Mouse (Mus musculus): ENCODE measurements around the gene Bcat2. TPM values are rescaled to one million over a fixed set of nuclear protein-coding genes. Genes with fewer than 3 reads are reported as not detected.

The Bcat2 gene
- 19.6 and 20.1 TPM in 2 replicates for polyA plus RNA-seq (2014; fragmentation: Nextera tagmentation; extraction: Ambion mirVana)

GRCm38 (mm10) chr7:45570103-45570741 is at the start of gene Bcat2:
Gene Bcat2, plus strand, starts transcription at chr7:45570153.
- Histone ChIP-seq H3K36me3 (ENCODE audit: control insufficient read depth, insufficient read depth, low read length) (no peaks in the 10 kb centered on the region), H3K4me1 (ENCODE audit: control insufficient read depth, insufficient read depth, low read length) (peaks cover 9% of the 10 kb centered on the region; the same call in 1 of the 2 replicates), H3K27ac (ENCODE audit: low read depth, low read length) (peak within 1 kb of the TSS; percentile 81), H3K9ac (ENCODE audit: low read length) (peak within 1 kb of the TSS; percentile 93), H3K4me2 (ENCODE audit: low read length) (peak within 1 kb of the TSS; percentile 72), H3K4me3 (ENCODE audit: low read depth, low read length) (peak within 1 kb of the TSS; percentile 62), H3K9me3 (replicated peaks; ENCODE audit: control insufficient read depth, low read length) (no peaks in the 10 kb centered on the region), H3K27me3 (replicated peaks; ENCODE audit: control insufficient read depth, insufficient read depth, low read length) (no peaks in the 10 kb centered on the region)
- ATAC-seq (peak; percentile 74), DNase-seq (ENCODE audit: low spot score) (peak; percentile 75)
- WGBS, result under 1% methylated on average over 42 of the region's 42 CpGs

- ATAC-seq (no peak), DNase-seq (ENCODE audit: low spot score) (no peak)
- 95% methylated on average over 7 of the region's 7 CpGs for WGBS
- Histone ChIP-seq H3K9me3 (replicated peaks; ENCODE audit: control insufficient read depth, low read length) (no peaks in the 10 kb centered on the region), H3K27ac (ENCODE audit: low read depth, low read length) (no peak overlapping the region), H3K4me2 (ENCODE audit: low read length) (no peak overlapping the region), H3K9ac (ENCODE audit: low read length) (no peak overlapping the region), H3K27me3 (replicated peaks; ENCODE audit: control insufficient read depth, insufficient read depth, low read length) (no peaks in the 10 kb centered on the region), H3K4me3 (ENCODE audit: low read depth, low read length) (no peak overlapping the region), H3K36me3 (ENCODE audit: control insufficient read depth, insufficient read depth, low read length) (no peaks in the 10 kb centered on the region), H3K4me1 (ENCODE audit: control insufficient read depth, insufficient read depth, low read length) (peaks cover 6% of the 10 kb centered on the region)
These were observed 49.3 kb upstream of the Bcat2 start for GRCm38 (mm10) chr7:45520605-45521004.

GRCm38 (mm10) chr7:45521728-45522184 is 48.2 kb upstream of the Bcat2 start:
- Histone ChIP-seq H3K9ac (ENCODE audit: low read length) (peak overlapping the region; percentile 66), H3K9me3 (replicated peaks; ENCODE audit: control insufficient read depth, low read length) (no peaks in the 10 kb centered on the region), H3K27ac (ENCODE audit: low read depth, low read length) (peak overlapping the region; percentile 77), H3K4me2 (ENCODE audit: low read length) (peak overlapping the region; percentile 49), H3K4me1 (ENCODE audit: control insufficient read depth, insufficient read depth, low read length) (peaks cover 6% of the 10 kb centered on the region), H3K4me3 (ENCODE audit: low read depth, low read length) (peak overlapping the region; percentile 43), H3K27me3 (replicated peaks; ENCODE audit: control insufficient read depth, insufficient read depth, low read length) (no peaks in the 10 kb centered on the region), H3K36me3 (ENCODE audit: control insufficient read depth, insufficient read depth, low read length) (no peaks in the 10 kb centered on the region)
- peak; percentile 88 for ATAC-seq
- DNase-seq (ENCODE audit: low spot score), result peak; percentile 98
- under 1% methylated on average over 28 of the region's 28 CpGs for WGBS

- no peaks in the 10 kb centered on the region for H3K27me3 ChIP-seq (replicated peaks; ENCODE audit: control insufficient read depth, insufficient read depth, low read length)
- H3K9me3 ChIP-seq (replicated peaks; ENCODE audit: control insufficient read depth, low read length), result no peaks in the 10 kb centered on the region
- ATAC-seq (no peak), DNase-seq (ENCODE audit: low spot score) (no peak)
- H3K4me2 ChIP-seq (ENCODE audit: low read length), result peak overlapping the region; percentile 49
- H3K27ac ChIP-seq (ENCODE audit: low read depth, low read length), result no peak overlapping the region
- WGBS, result 54% methylated on average over 16 of the region's 16 CpGs
- peaks cover 6% of the 10 kb centered on the region for H3K4me1 ChIP-seq (ENCODE audit: control insufficient read depth, insufficient read depth, low read length)
- H3K9ac ChIP-seq (ENCODE audit: low read length), result peak overlapping the region; percentile 66
- H3K36me3 ChIP-seq (ENCODE audit: control insufficient read depth, insufficient read depth, low read length), result no peaks in the 10 kb centered on the region
- peak overlapping the region; percentile 43 for H3K4me3 ChIP-seq (ENCODE audit: low read depth, low read length)
These were observed 47.7 kb upstream of the Bcat2 start for GRCm38 (mm10) chr7:45522194-45522752.

GRCm38 (mm10) chr7:45522957-45523676 is 46.8 kb upstream of the Bcat2 start:
- DNase-seq (ENCODE audit: low spot score) (no peak), ATAC-seq (no peak)
- H3K4me2 ChIP-seq (ENCODE audit: low read length), result no peak overlapping the region
- no peaks in the 10 kb centered on the region for H3K36me3 ChIP-seq (ENCODE audit: control insufficient read depth, insufficient read depth, low read length)
- no peak overlapping the region for H3K9ac ChIP-seq (ENCODE audit: low read length)
- H3K4me3 ChIP-seq (ENCODE audit: low read depth, low read length), result no peak overlapping the region
- H3K4me1 ChIP-seq (ENCODE audit: control insufficient read depth, insufficient read depth, low read length), result peaks cover 6% of the 10 kb centered on the region
- no peaks in the 10 kb centered on the region for H3K9me3 ChIP-seq (replicated peaks; ENCODE audit: control insufficient read depth, low read length)
- no peaks in the 10 kb centered on the region for H3K27me3 ChIP-seq (replicated peaks; ENCODE audit: control insufficient read depth, insufficient read depth, low read length)
- WGBS, result 77% methylated on average over 18 of the region's 18 CpGs
- no peak overlapping the region for H3K27ac ChIP-seq (ENCODE audit: low read depth, low read length)

GRCm38 (mm10) chr7:45523678-45524170 is 46.2 kb upstream of the Bcat2 start:
- 90% methylated on average over 12 of the region's 13 CpGs for WGBS
- H3K27me3 ChIP-seq (replicated peaks; ENCODE audit: control insufficient read depth, insufficient read depth, low read length), result no peaks in the 10 kb centered on the region
- H3K4me3 ChIP-seq (ENCODE audit: low read depth, low read length), result no peak overlapping the region
- H3K27ac ChIP-seq (ENCODE audit: low read depth, low read length), result no peak overlapping the region
- H3K9ac ChIP-seq (ENCODE audit: low read length), result no peak overlapping the region
- DNase-seq (ENCODE audit: low spot score) (no peak), ATAC-seq (no peak)
- peaks cover 6% of the 10 kb centered on the region for H3K4me1 ChIP-seq (ENCODE audit: control insufficient read depth, insufficient read depth, low read length)
- no peaks in the 10 kb centered on the region for H3K36me3 ChIP-seq (ENCODE audit: control insufficient read depth, insufficient read depth, low read length)
- H3K4me2 ChIP-seq (ENCODE audit: low read length), result no peak overlapping the region
- H3K9me3 ChIP-seq (replicated peaks; ENCODE audit: control insufficient read depth, low read length), result no peaks in the 10 kb centered on the region

- DNase-seq (ENCODE audit: low spot score), result no peak
- ATAC-seq, result 0 out of 2 replicates have a peak, but pooled peaks have one; percentile 2
- peaks cover 6% of the 10 kb centered on the region for H3K4me1 ChIP-seq (ENCODE audit: control insufficient read depth, insufficient read depth, low read length)
- H3K9ac ChIP-seq (ENCODE audit: low read length), result peak overlapping the region; percentile 82
- no peak overlapping the region for H3K27ac ChIP-seq (ENCODE audit: low read depth, low read length)
- no peaks in the 10 kb centered on the region for H3K9me3 ChIP-seq (replicated peaks; ENCODE audit: control insufficient read depth, low read length)
- H3K4me2 ChIP-seq (ENCODE audit: low read length), result peak overlapping the region; percentile 95
- no peaks in the 10 kb centered on the region for H3K36me3 ChIP-seq (ENCODE audit: control insufficient read depth, insufficient read depth, low read length)
- H3K27me3 ChIP-seq (replicated peaks; ENCODE audit: control insufficient read depth, insufficient read depth, low read length), result no peaks in the 10 kb centered on the region
- 37% methylated on average over 12 of the region's 12 CpGs for WGBS
- H3K4me3 ChIP-seq (ENCODE audit: low read depth, low read length), result peak overlapping the region; percentile 67
These were observed 44.9 kb upstream of the Bcat2 start for GRCm38 (mm10) chr7:45524841-45525621.

- H3K4me3 ChIP-seq (ENCODE audit: low read depth, low read length), result peak within 1 kb of the TSS; percentile 67
- no peaks in the 10 kb centered on the region for H3K36me3 ChIP-seq (ENCODE audit: control insufficient read depth, insufficient read depth, low read length)
- H3K27ac ChIP-seq (ENCODE audit: low read depth, low read length), result peak within 1 kb of the TSS; percentile 55
- H3K9ac ChIP-seq (ENCODE audit: low read length), result peak within 1 kb of the TSS; percentile 82
- no peaks in the 10 kb centered on the region for H3K9me3 ChIP-seq (replicated peaks; ENCODE audit: control insufficient read depth, low read length)
- DNase-seq (ENCODE audit: low spot score) (peak; percentile 92), ATAC-seq (peak; percentile 70)
- H3K4me1 ChIP-seq (ENCODE audit: control insufficient read depth, insufficient read depth, low read length), result peaks cover 6% of the 10 kb centered on the region
- WGBS, result under 1% methylated on average over 54 of the region's 54 CpGs
- peak within 1 kb of the TSS; percentile 95 for H3K4me2 ChIP-seq (ENCODE audit: low read length)
- H3K27me3 ChIP-seq (replicated peaks; ENCODE audit: control insufficient read depth, insufficient read depth, low read length), result no peaks in the 10 kb centered on the region
These were observed 44.0 kb upstream of the Bcat2 start, which contains the start of the genes Ppp1r15a and Plekha4 for GRCm38 (mm10) chr7:45525809-45526473. Gene Ppp1r15a, minus strand, starts transcription at chr7:45526268. Gene Plekha4, plus strand, starts transcription at chr7:45526330.

Measured in forebrain, embryonic 14.5 days (tissue).